Mouse (Mus musculus): ENCODE measurements around the gene Trpc4ap.
"Not testable (repeated sequence)": the region's sequence is repeated elsewhere in the genome, so short reads cannot be mapped to it uniquely, and the experiment has no call there.

Gene Trpc4ap

DNA sequence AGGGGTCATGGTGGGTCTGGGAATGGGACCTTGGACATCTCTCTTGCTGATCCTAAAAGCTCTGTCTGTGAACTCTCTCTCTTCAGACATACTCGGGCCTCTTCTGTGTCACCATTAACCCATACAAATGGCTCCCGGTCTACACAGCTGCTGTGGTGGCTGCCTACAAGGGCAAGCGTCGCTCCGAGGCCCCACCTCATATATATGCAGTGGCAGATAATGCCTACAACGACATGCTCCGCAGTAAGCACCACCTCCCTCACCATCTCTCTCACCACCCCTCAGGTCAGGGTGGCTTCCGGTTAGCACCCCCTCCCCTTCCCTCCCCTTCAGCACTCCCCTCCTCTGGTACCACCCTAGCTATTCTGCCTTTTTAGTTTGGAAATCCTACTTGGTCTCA lies 78.2 kb downstream of the Trpc4ap start:
- no peak for DNase-seq (ENCODE audit: low read depth, low spot score)

DNA sequence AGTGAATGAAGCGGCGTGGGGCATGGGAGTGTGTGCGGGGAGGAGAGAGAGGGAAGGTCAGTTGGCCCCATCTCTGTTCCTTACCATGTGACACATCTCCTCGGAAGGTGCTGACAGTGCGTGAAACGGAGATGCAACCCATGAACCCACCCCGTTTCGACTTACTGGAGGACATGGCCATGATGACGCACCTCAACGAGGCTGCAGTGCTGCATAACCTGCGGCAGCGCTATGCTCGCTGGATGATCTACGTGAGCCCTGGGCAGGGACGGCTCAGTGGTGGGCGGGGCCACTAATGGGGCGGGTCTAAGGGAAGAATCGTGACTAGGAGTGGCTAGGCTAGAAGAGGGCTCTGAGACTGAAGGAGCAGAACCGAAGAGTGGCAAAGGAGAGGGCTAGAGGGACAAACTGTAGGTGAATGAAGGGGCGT lies 78.8 kb downstream of the Trpc4ap start:
- DNase-seq (ENCODE audit: low read depth, low spot score) = peak; percentile 52

GRCm38 (mm10) chr2:155611834-155612550 lies 80.2 kb downstream of the Trpc4ap start:
- no peak for DNase-seq (ENCODE audit: low read depth, low spot score)

- DNase-seq (ENCODE audit: low read depth, low spot score) = no peak
These were observed 81.2 kb downstream of the Trpc4ap start, which contains the start of gene Myh7b for GRCm38 (mm10) chr2:155610978-155611377. Gene Myh7b, plus strand, starts transcription at chr2:155611212.

DNA sequence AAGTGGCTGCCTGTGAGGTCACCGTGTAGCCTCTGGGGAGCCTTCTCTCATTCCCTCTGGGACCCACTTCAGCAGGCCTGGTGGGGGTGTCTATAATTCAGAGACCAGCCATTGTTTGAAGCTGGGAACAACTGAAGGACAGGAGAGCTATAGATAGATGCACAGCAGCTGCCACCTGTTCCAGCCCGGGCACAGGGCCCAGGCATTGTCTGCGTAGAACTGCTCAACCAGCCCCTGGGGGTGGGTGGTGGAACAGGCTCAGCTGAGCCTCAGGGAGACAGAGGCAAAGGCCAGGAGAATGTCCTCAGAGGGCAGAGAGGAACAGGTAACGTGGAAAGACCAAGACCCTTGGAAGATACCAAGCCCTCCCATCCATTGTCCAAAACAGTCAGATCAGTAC lies 85.8 kb downstream of the Trpc4ap start:
- no peak for DNase-seq (ENCODE audit: low read depth, low spot score)

DNA sequence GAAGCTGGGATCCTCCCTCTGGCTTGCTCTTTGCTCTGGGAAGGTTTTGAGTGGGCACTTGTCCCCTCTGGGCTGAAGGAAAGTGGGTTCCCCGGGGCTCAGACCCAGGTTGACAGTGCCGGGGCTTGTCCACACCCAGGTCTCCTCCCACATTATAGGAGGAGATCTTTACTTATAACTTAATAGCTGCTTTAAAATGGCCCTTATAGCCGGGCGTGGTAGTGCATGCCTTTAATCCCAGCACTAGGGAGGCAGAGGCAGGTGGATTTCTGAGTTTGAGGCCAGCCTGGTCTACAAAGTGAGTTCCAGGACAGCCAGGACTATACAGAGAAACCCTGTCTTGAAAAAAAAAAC lies 87.0 kb downstream of the Trpc4ap start:
- not testable (repeated sequence) for DNase-seq (ENCODE audit: low read depth, low spot score)

- no peak for DNase-seq (ENCODE audit: low read depth, low spot score)
These were observed 87.5 kb downstream of the Trpc4ap start for GRCm38 (mm10) chr2:155604560-155605235.

- DNase-seq (ENCODE audit: low read depth, low spot score) = no peak
These were observed 88.5 kb downstream of the Trpc4ap start for GRCm38 (mm10) chr2:155603707-155604106.

DNA sequence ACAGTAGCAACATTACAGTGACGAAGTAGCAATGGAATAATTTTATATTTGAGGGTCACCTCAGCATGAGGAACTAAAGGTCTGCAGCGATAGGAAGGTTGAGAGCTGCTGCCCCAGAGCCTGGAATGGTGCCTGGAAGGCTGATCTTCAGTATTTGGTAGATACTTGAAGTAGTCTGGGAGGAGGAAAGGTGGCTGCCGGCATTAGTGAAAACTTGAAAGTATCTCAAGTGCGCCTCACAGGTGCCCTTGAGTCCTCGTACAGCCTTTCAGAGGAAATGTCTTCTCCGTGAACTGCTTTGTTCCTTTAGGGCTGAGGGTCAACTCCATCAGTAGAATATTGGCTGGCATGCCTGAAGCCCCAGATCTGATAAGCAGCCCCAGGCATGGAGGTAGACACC lies 96.7 kb downstream of the Trpc4ap start:
- DNase-seq (ENCODE audit: low read depth, low spot score) = no peak

DNA sequence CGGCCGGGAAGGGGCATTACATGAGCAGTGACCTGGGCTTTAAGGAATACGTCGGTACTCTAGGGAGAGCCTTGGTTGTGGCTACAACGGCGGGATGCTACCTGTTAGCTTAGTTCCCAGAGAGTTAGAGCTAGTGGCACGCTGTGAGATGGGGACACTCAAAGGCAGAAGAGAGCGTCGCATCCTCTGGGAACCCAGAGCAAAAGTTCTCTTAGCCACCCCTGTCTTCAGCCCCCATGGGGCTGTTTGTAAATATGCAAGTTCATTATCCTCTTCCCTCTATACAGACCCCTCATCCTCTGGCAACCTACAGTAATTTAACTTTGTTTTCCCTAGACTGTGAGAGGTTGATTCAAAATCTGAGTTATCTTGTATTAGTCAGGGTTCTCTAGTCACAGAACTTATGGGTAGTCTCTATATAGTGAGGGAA lies 99.3 kb downstream of the Trpc4ap start:
- no peak for DNase-seq (ENCODE audit: low read depth, low spot score)

DNA sequence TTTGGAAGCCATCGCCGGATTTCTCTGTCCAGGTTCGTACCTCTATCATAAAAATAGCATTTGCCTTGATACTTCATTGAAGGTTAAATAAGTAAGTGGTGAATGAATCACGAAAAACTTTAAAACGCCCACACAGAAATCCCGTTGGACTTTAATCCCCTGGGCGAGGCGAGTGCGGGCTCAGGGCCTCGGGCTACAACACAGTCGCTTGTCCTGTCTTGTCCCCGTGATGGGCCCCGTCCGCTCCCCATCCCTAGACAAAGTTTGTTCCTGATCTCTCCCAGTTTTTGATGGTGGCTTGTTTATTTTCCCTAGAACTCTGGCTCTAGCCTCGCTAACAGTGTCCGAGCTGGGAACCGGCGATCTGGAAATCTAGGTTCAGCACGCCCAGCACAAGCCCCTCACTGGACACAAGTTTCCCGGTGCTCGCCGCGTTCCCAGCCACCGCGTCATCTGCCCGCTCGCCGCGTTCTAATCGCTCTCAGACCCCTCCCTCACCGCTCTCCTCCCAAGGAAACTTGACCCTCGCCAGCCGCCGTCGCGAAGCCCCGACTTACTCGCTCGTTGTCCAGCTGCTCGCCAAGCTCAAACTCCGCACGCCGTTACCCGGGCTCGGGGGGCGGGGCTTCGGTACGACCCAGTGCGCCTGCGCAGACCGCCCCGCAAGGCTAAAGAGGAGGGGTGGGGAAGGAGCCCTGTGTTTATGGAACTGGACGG lies 99.9 kb downstream of the Trpc4ap start, which contains the start of gene Gss:
Gene Gss, minus strand, starts transcription at position 674 of the 717 bp plus-strand sequence.
- peak; percentile 97 for DNase-seq (ENCODE audit: low read depth, low spot score)

DNA sequence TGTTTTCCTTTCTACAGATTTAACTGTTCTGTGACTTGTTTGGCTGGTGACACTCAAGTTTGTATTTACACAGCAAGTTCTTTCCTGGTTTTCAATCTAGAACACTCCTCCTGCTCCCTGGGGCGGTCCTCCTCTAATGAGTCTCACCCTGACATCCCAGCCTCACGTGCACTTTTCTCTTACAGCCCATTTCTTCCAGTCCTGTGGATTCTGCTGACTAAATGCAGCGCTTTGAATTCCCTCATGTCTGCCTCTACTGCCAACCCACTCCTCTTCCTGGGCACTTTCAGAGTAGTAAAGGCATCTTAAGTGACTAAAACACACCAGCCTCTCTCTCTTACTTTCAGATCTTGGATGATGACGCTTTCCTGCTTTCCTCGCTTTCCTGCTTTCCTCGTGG lies 100.5 kb downstream of the Trpc4ap start:
- DNase-seq (ENCODE audit: low read depth, low spot score) = no peak

DNA sequence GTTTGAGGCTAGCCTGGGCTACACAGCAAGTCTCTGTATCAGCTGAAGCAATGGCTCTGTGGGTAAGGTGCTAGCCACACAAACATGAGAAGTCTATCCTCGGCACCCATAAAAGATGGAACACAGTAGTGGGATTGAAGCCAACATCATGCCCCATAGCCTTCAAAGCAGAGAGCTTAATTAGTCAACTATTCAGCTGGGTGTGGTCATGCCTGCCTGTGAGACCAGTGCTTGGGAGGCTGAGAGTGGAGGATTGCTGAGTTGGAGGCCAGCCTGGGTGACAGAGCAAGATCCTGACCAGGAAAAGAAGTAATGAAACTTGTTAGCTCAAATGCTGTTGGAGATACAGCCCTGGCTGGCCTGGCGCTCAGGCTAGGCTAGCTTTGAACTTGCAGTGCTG lies 101.3 kb downstream of the Trpc4ap start:
- no peak for DNase-seq (ENCODE audit: low read depth, low spot score)

- DNase-seq (ENCODE audit: low read depth, low spot score) = no peak
These were observed 102.7 kb downstream of the Trpc4ap start for GRCm38 (mm10) chr2:155589521-155589920.

- DNase-seq (ENCODE audit: low read depth, low spot score) = no peak
These were observed 104.0 kb downstream of the Trpc4ap start for GRCm38 (mm10) chr2:155588136-155588535.

GRCm38 (mm10) chr2:155585486-155585885 lies 106.7 kb downstream of the Trpc4ap start:
- DNase-seq (ENCODE audit: low read depth, low spot score) = no peak

- no peak for DNase-seq (ENCODE audit: low read depth, low spot score)
These were observed 107.1 kb downstream of the Trpc4ap start for GRCm38 (mm10) chr2:155585082-155585481.

Measured in embryo, embryonic 11.5 days (tissue).